Mouse (Mus musculus) midbrain, embryonic 11.5 days (tissue): ENCODE measurements around the gene Eng. TPM values are rescaled to one million over a fixed set of nuclear protein-coding genes. Genes with fewer than 3 reads are reported as not detected.

ENCODE experiments used
- ATAC-seq: fragments of 200-750 bp; cut with Nextera tagmentation; 2 replicates; pipeline ENCODE4 v1.8.0; 2017; ENCODE audit warnings: moderate TSS enrichment, moderate library complexity; ENCODE audit not compliant: low FRiP score
- DNase-seq: peaks from one replicate; pipeline ENCODE4 v3.0.0; 2015; ENCODE audit warnings: low spot score; ENCODE audit errors: missing footprints
- H3K27ac ChIP-seq: fragments of 300-500 bp; sonication (generic); 2 replicates; pipeline ENCODE4 v1.5.1; 2014; ENCODE audit warnings: low read depth, low read length
- H3K27me3 ChIP-seq: fragments of 300-500 bp; sonication (generic); 2 replicates; pipeline ENCODE4 v1.6.1; 2014; ENCODE audit warnings: mild to moderate bottlenecking, low read length, moderate library complexity, mixed read lengths; ENCODE audit not compliant: control insufficient read depth, insufficient read depth
- H3K36me3 ChIP-seq: fragments of 300-500 bp; sonication (generic); 2 replicates; pipeline ENCODE4 v1.6.1; 2014; ENCODE audit warnings: mild to moderate bottlenecking, low read length, moderate library complexity, mixed read lengths; ENCODE audit not compliant: control insufficient read depth, insufficient read depth
- H3K4me1 ChIP-seq: fragments of 300-500 bp; sonication (generic); 2 replicates; pipeline ENCODE4 v1.6.1; 2014; ENCODE audit warnings: low read length; ENCODE audit not compliant: control insufficient read depth, insufficient read depth
- H3K4me2 ChIP-seq: fragments of 300-500 bp; sonication (generic); 2 replicates; pipeline ENCODE4 v1.6.1; 2014; ENCODE audit warnings: mild to moderate bottlenecking, moderate library complexity
- H3K4me3 ChIP-seq: fragments of 300-500 bp; sonication (generic); 2 replicates; pipeline ENCODE4 v1.5.1; 2014; ENCODE audit warnings: low read depth, low read length
- H3K9ac ChIP-seq: fragments of 300-500 bp; sonication (generic); 2 replicates; pipeline ENCODE4 v1.6.1; 2014; ENCODE audit warnings: low read length
- H3K9me3 ChIP-seq: fragments of 300-500 bp; sonication (generic); 2 replicates; pipeline ENCODE4 v1.6.1; 2016; ENCODE audit warnings: low read length; ENCODE audit not compliant: control insufficient read depth
- WGBS: fragments of 180-500 bp; shearing (Covaris S2); extraction: QIAGEN DNeasy Blood & Tissue Kit; methylation state at CpG from one replicate; pipeline ENCODE4 v1.1.7; 2014; 5-methylcytosine and 5-hydroxymethylcytosine counted together
- polyA plus RNA-seq: library from polyadenylated mRNA; unstranded; fragments of >200 nt; fragmentation: Nextera tagmentation; extraction: Ambion mirVana; gene quantifications from 2 replicates; pipeline ENCODE4 v1.2.1, GENCODE M21; 2014

The Eng gene
- polyA plus RNA-seq, 1 experiment from 2014 or later = 22.7 TPM

DNA sequence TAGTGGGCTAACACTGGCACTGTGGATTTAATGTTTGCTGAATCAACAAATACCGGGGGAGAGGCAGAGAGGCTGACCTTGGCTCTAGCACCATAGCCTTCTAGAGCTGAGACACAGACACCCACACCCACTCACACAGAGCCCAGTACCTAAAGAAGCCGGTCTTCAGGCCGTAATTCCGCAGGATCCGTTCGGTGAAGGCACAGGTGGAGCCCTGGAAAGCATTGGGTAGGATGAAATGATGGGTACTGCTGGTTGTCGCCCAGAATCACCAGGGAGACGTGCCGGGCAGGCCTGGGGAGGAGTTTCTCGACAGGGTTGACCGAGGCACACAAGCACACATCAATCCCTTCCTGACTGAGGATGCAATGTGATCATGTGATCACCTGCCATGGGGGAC is 44.6 kb downstream of the Eng start:
- H3K4me2 ChIP-seq = no peak overlapping the region
- peaks cover 7% of the 10 kb centered on the region for H3K4me1 ChIP-seq
- 92% methylated on average over 11 of the region's 11 CpGs for WGBS
- H3K9me3 ChIP-seq = no peaks in the 10 kb centered on the region
- no peak overlapping the region for H3K9ac ChIP-seq
- no peak overlapping the region for H3K4me3 ChIP-seq
- H3K36me3 ChIP-seq = peaks cover 4% of the 10 kb centered on the region; the same call in 1 of the 2 replicates
- H3K27ac ChIP-seq = no peak overlapping the region
- H3K27me3 ChIP-seq = no peaks in the 10 kb centered on the region
- DNase-seq (no peak), ATAC-seq (no peak)

GRCm38 (mm10) chr2:32692496-32692895 is 46.1 kb downstream of the Eng start:
- no peak overlapping the region for H3K4me2 ChIP-seq
- no peak overlapping the region for H3K4me3 ChIP-seq
- H3K36me3 ChIP-seq = peaks cover 2% of the 10 kb centered on the region; the same call in 1 of the 2 replicates

DNA sequence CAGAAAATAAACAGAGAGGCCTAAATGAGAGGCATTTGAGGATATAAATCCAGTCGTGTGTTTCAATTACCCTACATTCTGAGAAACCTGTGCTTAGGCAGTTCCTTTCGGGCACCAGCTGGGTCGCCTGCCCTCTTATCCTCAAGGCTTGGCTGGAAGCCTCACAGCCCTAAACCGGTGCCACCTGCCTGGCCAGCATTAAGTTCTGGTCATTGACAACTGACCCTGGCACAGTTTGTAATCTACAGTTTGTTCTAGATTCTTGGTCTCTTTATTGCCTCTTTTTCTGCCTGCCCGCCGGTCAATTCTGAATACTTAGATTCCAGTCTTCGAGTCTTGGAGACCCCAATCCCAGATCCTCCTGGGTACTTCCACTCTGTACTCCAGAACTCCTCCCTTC is 46.9 kb downstream of the Eng start:
- no peak for ATAC-seq
- H3K27me3 ChIP-seq = no peaks in the 10 kb centered on the region
- no peaks in the 10 kb centered on the region for H3K9me3 ChIP-seq
- H3K36me3 ChIP-seq = no peaks in the 10 kb centered on the region
- peak overlapping the region; percentile 86 for H3K9ac ChIP-seq
- H3K4me2 ChIP-seq = peak overlapping the region; percentile 93
- peaks cover 7% of the 10 kb centered on the region for H3K4me1 ChIP-seq
- H3K4me3 ChIP-seq = peak overlapping the region; percentile 77
- H3K27ac ChIP-seq = no peak overlapping the region
- WGBS = 25% methylated on average over 7 of the region's 7 CpGs
- DNase-seq = no peak

More at GRCm38 (mm10) chr2:32692496-32692895, 46.1 kb downstream of the Eng start:
- no peak overlapping the region for H3K9ac ChIP-seq
- H3K27me3 ChIP-seq = no peaks in the 10 kb centered on the region
- DNase-seq = no peak
- no peak overlapping the region for H3K27ac ChIP-seq
- no peaks in the 10 kb centered on the region for H3K9me3 ChIP-seq
- no peak for ATAC-seq
- peaks cover 7% of the 10 kb centered on the region for H3K4me1 ChIP-seq
- WGBS = 97% methylated on average over 14 of the region's 14 CpGs

DNA sequence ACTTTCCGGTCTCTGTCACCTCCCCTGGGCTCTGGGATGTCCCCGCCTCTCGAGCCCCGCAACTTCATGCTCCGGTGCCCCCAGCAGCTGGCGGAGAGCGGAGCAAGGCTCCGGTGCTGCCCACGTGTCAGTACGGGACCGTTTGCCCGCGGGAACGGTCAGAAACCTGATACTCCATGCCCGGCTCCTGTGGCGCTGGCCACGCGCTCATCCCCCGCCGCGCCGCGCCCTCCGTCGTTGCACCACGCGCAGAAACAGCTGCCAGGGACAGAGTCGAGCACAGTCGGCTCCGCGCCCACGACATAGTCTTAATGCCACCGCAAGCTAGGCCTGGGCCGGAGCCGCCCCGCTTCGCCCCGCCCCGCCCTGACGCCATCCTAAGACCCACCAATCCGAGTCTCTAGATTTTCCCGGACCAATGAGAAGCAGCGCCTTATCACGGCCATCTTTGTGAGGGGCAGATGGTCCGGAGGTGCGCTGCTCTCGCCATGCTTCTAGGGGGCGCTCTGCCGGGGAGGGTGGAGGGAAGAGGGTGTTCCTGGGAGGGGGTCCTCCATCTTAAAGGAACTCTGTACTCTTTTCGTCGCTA is 47.5 kb downstream of the Eng start:
- H3K27ac ChIP-seq = no peak overlapping the region; the same call in 1 of the 2 replicates
- under 1% methylated on average over 51 of the region's 51 CpGs for WGBS
- ATAC-seq = peak; percentile 99
- H3K36me3 ChIP-seq = no peaks in the 10 kb centered on the region
- peak overlapping the region; percentile 77 for H3K4me3 ChIP-seq
- no peaks in the 10 kb centered on the region for H3K9me3 ChIP-seq
- peak overlapping the region; percentile 93 for H3K4me2 ChIP-seq
- H3K9ac ChIP-seq = peak overlapping the region; percentile 86
- peaks cover 7% of the 10 kb centered on the region for H3K4me1 ChIP-seq
- DNase-seq = peak; percentile 99
- no peaks in the 10 kb centered on the region for H3K27me3 ChIP-seq

GRCm38 (mm10) chr2:32694691-32695090 is 48.3 kb downstream of the Eng start:
- H3K9ac ChIP-seq = no peak overlapping the region; the same call in 1 of the 2 replicates
- 0 out of 2 replicates have a peak, but pooled peaks have one; percentile 6 for ATAC-seq
- 88% methylated on average over 12 of the region's 12 CpGs for WGBS
- no peaks in the 10 kb centered on the region for H3K27me3 ChIP-seq
- no peaks in the 10 kb centered on the region for H3K36me3 ChIP-seq
- H3K4me3 ChIP-seq = peak overlapping the region; percentile 77
- no peaks in the 10 kb centered on the region for H3K9me3 ChIP-seq
- H3K27ac ChIP-seq = no peak overlapping the region
- peak overlapping the region; percentile 93 for H3K4me2 ChIP-seq
- no peak for DNase-seq
- H3K4me1 ChIP-seq = peaks cover 7% of the 10 kb centered on the region

- no peak for ATAC-seq
- no peaks in the 10 kb centered on the region for H3K9me3 ChIP-seq
- DNase-seq = no peak
- 0 out of 2 replicates have a peak, but pooled peaks cover 2% of the 10 kb centered on the region for H3K36me3 ChIP-seq
- 88% methylated on average over 6 of the region's 6 CpGs for WGBS
- no peak overlapping the region for H3K4me3 ChIP-seq
- no peak overlapping the region for H3K9ac ChIP-seq
- H3K27me3 ChIP-seq = no peaks in the 10 kb centered on the region
- no peak overlapping the region for H3K4me2 ChIP-seq
- no peaks in the 10 kb centered on the region for H3K4me1 ChIP-seq
- no peak overlapping the region for H3K27ac ChIP-seq
Observed at GRCm38 (mm10) chr2:32699680-32700079, 53.3 kb downstream of the Eng start.

GRCm38 (mm10) chr2:32700966-32701743 is 54.8 kb downstream of the Eng start:
- ATAC-seq (no peak), DNase-seq (no peak)
- Histone ChIP-seq H3K4me2 (no peak overlapping the region), H3K27me3 (no peaks in the 10 kb centered on the region), H3K27ac (no peak overlapping the region), H3K36me3 (peaks cover 8% of the 10 kb centered on the region; the same call in 1 of the 2 replicates), H3K4me1 (no peaks in the 10 kb centered on the region), H3K9ac (no peak overlapping the region), H3K4me3 (no peak overlapping the region), H3K9me3 (no peaks in the 10 kb centered on the region)
- 88% methylated on average over 14 of the region's 14 CpGs for WGBS

DNA sequence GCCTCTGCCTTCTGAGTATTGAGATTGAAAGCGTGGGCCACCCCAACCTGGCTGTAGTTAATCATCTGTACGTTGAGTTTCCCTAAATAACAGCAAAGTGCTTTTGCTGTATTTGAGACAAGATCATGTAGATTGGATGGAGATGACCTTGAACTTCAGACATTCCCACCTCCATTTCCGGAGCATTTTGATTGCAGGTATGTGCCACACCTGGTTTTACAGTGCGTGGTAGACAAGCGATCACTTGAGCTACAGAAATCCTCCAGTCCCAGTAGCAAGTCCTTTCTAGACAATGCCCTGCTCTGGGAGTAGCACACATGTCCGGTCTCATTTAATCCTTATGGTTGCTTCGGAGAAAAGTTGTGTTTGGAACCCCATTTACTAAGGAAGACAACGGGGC is 56.7 kb downstream of the Eng start:
- Histone ChIP-seq H3K4me2 (no peak overlapping the region), H3K9ac (no peak overlapping the region), H3K36me3 (peaks cover 16% of the 10 kb centered on the region; the same call in 1 of the 2 replicates), H3K27ac (no peak overlapping the region), H3K27me3 (no peaks in the 10 kb centered on the region), H3K9me3 (no peaks in the 10 kb centered on the region), H3K4me3 (no peak overlapping the region), H3K4me1 (no peaks in the 10 kb centered on the region)
- ATAC-seq = no peak
- WGBS = 94% methylated on average over 8 of the region's 8 CpGs
- no peak for DNase-seq

- Histone ChIP-seq H3K9me3 (no peaks in the 10 kb centered on the region), H3K9ac (no peak within 1 kb of the TSS), H3K27me3 (no peaks in the 10 kb centered on the region), H3K27ac (no peak within 1 kb of the TSS), H3K4me1 (no peaks in the 10 kb centered on the region), H3K4me2 (no peak within 1 kb of the TSS), H3K36me3 (peaks cover 21% of the 10 kb centered on the region; the same call in 1 of the 2 replicates), H3K4me3 (no peak within 1 kb of the TSS)
- DNase-seq (no peak), ATAC-seq (no peak)
- 92% methylated on average over 2 of the region's 2 CpGs for WGBS
Observed at GRCm38 (mm10) chr2:32704021-32704421, 57.6 kb downstream of the Eng start, which contains the start of gene Fpgs. Fpgs (minus strand) TSS chr2:32704145.
